Mouse (Mus musculus) lung, postnatal 10 days (tissue): ENCODE measurements around the gene Myo18a.

Experiments used
- DNase-seq: peaks from one replicate; pipeline ENCODE4 v3.0.0; 2021

Myo18a gene

GRCm38 (mm10) chr11:77800491-77800868, 37.4 kb downstream of the Myo18a start:
- DNase-seq = no peak

GRCm38 (mm10) chr11:77800869-77801701, 38.0 kb downstream of the Myo18a start:
- DNase-seq = peak; percentile 84

GRCm38 (mm10) chr11:77802341-77802865, 39.4 kb downstream of the Myo18a start:
- peak; percentile 56 for DNase-seq

DNA sequence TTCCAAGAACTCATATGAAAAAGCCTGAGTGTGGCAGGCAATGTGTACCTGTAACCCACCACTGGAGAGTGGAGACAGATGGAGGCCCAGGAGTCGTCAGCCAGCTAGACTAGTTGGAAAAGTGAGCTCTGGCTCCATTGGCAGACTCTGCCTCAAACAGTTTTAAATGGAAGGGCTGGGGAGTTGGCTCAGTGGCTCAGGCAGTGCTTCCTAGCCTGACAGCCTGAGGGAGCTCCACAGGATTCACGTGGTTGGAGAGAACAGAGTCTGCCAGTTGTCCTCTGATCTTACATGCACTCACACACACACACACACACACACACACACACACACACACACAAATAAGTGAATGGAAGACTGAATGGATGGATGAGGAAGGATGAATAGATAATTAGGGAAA, 43.2 kb downstream of the Myo18a start:
- DNase-seq = no peak

DNA sequence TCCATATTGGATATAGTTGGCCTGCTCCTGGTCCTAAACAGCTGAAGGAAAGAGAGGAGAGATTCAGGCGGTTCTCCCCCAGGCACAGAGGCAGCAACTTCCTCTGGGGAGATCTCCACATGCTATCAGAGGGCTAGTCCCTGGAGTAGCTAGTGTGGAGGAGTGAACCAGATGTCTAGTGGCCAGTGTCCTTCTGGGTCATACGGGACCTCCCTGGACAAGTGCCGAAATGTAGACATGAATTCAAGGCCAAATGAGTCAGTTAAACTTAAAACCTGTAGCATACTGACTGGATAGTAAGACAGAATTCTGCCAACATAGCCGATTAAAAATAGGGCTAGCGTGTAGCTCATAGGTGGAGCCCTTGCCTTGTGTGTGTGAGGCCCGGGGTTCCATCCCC, 43.8 kb downstream of the Myo18a start:
- no peak for DNase-seq

DNA sequence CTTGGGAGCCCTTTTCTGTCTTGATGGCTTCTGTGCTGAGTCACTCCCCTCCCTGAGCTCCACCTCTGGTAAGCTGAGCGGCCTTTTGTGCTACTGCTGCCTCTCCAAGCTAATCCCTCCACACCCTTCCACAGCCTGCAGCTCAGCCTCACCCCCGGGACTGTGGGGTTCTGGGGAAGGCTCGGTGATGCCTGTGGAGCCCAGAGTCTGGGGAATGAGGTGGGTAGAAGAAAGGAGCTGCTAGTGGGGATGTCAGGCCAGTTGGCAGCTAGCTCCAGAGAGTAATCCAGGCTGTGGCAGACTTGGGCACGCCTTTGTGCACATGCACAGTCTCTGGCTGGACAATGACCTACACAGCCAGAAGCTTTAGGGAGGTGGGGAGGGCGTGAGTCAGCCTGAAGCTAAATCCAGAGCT, 45.0 kb downstream of the Myo18a start:
- no peak for DNase-seq

DNA sequence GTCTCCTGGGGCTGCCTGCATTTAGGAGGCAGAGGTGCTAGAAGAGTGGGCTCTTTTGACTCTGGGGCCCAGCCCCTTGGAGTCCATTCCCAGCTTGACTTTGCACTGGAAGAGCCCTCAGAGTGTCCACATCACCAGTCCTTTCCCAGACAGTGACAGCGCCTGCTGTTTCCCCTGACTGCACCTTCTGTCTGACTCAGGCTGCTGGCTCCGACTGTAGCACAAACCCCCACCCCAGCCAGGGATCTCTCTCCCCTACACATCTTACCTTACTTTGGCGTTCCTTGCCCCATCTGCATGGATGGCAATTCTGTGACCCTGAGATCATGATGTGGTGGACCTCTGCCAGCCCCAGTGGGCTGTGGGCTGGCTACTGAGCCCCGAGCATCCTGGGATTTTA, 46.2 kb downstream of the Myo18a start:
- DNase-seq = no peak

DNA sequence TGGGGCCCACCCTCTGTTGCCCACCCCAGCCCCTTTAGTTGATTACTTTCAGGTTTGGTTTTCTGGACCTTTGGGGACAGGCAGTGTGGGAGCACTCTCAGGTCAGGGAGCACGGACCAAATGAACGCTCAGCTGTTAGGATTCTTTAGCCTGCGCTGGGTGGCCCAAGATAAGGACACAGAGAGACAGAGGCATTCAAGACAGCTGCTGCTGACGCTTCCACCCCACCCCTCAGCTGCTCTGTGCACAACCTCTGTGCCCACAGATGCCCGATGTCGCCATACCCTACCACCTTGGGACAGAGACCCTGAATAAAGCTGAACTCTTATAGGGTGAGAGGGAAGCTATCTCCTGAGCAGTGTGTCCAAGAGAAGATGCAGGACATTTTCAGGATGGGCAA, 47.0 kb downstream of the Myo18a start:
- no peak for DNase-seq

- DNase-seq = peak; percentile 40
Measured at GRCm38 (mm10) chr11:77813969-77814368, 50.9 kb downstream of the Myo18a start.

DNA sequence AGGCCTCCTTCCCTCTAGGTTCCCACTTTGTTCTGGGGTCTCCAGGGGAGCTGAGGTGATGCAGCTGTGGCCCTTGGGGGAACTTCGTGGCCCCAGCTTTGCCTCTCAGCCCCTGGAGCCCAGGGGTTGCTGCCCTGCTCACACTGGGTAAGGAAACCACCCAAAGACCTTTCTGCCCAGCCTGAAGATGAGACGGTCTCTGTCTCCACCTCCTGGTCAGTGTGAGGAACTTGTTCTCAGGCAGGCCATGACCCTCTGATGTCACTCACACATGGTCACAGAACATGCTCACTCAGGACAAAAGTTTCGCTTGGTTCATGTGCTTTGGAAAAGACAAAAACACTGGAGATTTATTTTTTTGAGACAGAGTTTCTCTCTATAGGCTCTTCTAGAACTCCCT, 53.0 kb downstream of the Myo18a start:
- peak; percentile 86 for DNase-seq

DNA sequence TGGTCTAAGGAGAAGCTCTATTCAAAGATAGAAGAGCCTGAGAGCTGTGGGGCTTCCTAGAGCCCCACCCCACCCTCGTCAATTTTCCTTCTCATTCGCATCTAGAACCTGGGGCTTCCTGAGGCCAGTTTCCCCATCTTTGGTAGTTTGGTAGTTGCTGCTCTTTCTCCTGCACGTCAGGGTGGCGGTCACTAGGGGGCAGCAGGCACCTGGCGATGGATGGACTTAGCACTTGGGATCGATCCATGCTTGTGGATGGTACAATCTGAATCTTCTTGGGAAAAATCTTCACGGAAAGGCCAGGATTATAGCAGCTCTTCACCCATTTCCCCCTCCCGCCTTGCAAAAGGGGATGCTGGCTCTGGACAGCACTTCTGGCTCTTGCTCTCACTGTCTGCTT, 58.6 kb downstream of the Myo18a start:
- DNase-seq = peak; percentile 50

GRCm38 (mm10) chr11:77822781-77823180, 59.7 kb downstream of the Myo18a start:
- peak; percentile 66 for DNase-seq

DNA sequence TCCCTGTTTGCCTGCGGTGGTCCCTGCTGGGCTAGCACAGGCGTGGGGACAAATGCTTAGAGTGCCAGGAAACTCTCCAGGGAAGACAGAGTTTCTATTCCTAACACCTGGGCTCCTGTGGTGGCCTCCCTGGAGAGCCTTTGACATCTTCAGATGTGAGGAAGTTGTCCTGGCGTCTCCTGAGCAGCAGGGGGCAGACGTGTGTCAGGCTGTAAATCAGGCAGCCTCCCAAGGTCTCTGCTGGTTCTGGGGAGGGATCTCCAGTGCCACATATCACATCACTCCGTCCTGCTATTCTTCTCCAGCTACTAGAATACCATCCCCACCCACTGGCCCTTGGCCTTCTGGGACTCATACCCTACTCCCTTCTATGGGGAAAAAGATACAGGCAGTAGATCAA, 62.8 kb downstream of the Myo18a start:
- DNase-seq = peak; percentile 87

GRCm38 (mm10) chr11:77826311-77826710, 63.3 kb downstream of the Myo18a start:
- DNase-seq = peak; percentile 49

DNA sequence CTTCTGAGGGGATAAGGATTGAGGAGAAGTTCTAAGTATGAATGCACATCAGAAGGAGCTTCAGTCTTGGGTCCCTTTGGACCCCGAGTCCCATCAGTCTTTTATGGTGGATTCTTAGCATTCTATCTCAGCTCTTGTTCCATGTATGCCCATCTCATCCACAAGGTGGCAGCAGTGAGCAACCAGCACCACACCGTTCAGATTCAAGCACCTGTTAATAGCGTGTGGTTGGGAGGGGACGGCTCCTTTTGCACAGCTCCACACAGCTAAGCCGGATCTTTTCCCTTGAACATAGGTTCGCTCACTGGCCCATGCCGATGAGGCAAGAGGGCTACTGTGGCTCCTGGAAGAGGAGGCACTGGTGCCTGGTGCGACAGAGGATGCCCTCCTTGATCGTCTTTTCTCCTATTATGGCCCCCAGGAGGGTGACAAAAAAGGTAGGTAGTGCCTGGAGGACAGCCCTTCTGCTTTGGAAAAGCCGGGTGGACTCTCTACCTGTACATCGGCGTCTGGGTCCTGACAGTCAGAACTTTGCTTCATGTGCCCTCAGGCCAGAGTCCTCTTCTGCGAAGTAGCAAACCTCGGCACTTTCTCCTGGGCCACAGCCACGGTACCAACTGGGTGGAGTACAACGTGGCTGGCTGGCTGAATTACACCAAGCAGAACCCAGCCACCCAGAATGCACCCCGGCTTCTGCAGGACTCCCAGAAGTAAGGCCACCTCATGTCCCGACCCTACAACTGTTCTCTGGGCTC, 64.4 kb downstream of the Myo18a start:
- peak; percentile 76 for DNase-seq

DNA sequence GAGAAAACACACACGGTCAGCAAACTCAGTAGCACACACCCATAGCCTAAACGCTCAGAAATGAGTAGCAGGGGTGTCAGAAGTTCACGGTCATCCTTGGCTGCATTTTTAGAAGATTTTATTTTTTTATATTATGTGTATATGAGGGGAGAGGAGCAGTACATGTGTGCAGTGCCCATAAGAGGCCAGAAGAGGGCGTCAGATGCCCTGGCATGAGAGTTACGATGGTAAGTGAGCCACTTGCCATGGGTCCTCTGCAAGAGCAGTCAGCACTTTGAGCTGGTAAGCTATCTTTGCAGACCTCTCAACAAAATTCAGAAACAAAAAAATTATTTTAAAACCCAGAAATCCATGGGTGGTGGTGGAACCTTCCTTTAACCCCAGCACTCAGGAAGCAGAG, 65.1 kb downstream of the Myo18a start:
- DNase-seq = no peak

- DNase-seq = peak; percentile 65
Measured at GRCm38 (mm10) chr11:77829043-77829841, 66.2 kb downstream of the Myo18a start.

GRCm38 (mm10) chr11:77830875-77831274, 67.8 kb downstream of the Myo18a start:
- no peak for DNase-seq

DNA sequence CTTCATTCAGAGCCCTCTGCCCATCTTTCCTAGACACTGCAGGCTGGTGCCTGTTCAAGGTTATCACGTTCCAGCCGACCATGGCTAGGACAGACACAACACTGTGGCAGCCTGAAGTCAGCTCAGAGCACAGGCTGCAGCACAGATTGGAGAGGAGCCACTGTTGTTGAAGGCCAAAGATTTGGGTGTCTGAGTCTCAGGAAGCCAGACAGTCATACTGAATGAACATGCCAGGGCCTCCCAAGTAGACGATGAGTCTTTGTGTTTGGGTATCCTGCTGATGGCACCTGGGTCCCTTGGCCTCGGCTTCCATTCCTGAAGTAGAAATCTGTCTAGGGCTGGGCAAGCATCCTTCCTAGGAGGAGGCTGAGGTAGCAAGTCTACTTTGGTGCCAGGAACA, 69.5 kb downstream of the Myo18a start:
- DNase-seq = no peak

DNA sequence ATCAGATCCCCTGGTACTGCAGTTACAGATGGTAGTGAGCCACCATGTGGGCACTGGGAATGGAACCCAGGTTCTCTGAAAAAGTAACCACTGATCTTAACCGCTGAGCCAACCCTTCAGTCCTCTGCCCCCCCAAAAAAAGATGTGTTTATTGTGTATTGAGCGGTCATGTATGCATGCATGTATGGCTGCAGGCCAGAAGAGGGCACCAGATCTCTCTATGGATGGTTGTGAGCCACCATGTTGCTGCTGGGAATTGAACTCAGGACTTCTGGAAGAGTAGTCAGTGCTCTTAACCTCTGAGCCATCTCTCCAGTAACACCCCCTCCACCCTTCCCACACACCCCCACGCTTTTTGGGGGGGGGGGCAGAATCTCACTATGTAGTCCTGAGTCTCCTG, 72.1 kb downstream of the Myo18a start:
- no peak for DNase-seq

DNA sequence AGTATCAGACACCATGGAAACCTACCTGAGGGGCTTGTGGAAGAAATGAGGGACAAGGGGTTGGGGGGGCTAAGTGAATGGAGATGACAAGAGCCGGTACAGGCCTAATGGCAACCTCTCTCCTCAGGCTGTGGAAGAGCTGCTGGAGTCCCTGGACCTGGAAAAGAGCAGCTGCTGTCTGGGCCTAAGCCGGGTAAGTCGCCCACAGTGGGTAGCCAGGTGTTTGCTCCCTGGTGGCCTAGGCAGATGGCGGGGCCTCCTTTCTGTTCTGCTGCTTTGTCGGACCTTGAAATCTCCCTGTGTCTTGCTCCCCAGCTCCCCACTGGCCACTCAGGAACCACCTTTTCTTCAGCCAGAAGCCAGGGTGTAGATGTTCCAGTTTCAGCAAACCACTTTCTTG, 73.2 kb downstream of the Myo18a start:
- no peak for DNase-seq

DNA sequence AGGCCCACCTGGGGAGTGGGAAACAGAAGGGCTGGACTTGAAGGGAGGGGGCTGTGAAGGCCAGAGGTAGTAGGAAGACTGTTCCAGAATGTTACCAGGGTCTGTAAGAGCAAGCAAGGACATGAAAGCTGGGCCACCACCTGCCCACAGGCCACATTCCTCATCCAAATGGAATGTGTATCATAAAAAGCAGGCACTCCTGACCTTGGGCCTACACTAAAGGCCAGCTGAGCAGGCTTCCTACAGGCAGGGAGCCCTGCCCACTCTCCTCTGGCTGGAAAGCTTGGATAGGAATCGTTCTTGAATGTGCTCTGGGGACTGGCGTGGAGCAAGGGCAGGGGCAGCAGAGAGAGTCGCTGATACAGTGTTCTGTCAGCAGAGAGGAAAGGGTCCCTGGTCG, 73.7 kb downstream of the Myo18a start:
- no peak for DNase-seq

DNA sequence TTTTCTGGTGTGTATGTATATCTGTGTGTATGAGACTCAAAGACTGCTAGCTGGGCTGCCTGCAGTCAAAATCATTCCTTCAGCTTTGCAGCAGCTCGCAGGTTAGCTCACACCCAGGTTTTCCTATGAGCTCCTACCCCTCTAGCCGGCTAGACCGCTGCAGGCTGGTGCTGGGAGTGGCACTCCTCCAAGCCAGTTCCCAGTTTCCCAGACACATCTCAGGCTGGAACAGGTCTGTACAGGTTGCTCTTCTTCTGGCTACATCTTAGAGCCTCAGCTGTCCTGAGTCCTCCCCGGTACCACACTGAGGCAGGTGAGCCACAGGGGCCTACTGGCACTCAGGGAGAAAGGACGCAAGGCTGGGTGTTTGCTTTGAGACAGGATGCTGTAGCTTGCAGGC, 74.8 kb downstream of the Myo18a start:
- no peak for DNase-seq
